Mouse (Mus musculus) monocyte, adult 5-6 weeks (primary cell): ENCODE measurements around the gene Lcn12. TPM values are rescaled to one million over a fixed set of nuclear protein-coding genes. Genes with fewer than 3 reads are reported as not detected.
A peak's percentile ranks its signal among the peaks of the same experiment; 100 is the strongest.

Experiments
- ATAC-seq: fragments of 153-309, 156-312 bp; replicated peaks from 2 replicates; pipeline ENCODE4 v1.8.0; 2017; ENCODE audit warnings: mild to moderate bottlenecking; ENCODE audit not compliant: low TSS enrichment, insufficient number of reproducible peaks, severe bottlenecking, poor library complexity, low FRiP score
- total RNA-seq: library from RNA; stranded (forward); fragments of 200-1000, 200-491, 200-594 nt; gene quantifications from 3 replicates; pipeline ENCODE4 v1.2.3, GENCODE M21; 2017

Gene Lcn12
- total RNA-seq, 1 experiment from 2014 or later: not detected

GRCm38 (mm10) chr2:25465816-25466635, 27.7 kb downstream of the Lcn12 start:
- 0 out of 2 replicates have a peak, but pooled peaks have one; percentile 28 for ATAC-seq

GRCm38 (mm10) chr2:25465256-25465655, 28.5 kb downstream of the Lcn12 start:
- no peak for ATAC-seq

GRCm38 (mm10) chr2:25463630-25464029, 30.1 kb downstream of the Lcn12 start:
- no peak for ATAC-seq

- ATAC-seq: no peak
Observed at GRCm38 (mm10) chr2:25461407-25461806, 32.3 kb downstream of the Lcn12 start.

GRCm38 (mm10) chr2:25460551-25461309, 33.0 kb downstream of the Lcn12 start, which contains the start of gene Paxx:
Paxx (minus strand) TSS chr2:25461094.
- ATAC-seq: peak; percentile 92

- no peak for ATAC-seq
Observed at GRCm38 (mm10) chr2:25460135-25460534, 33.6 kb downstream of the Lcn12 start.

GRCm38 (mm10) chr2:25458911-25459310, 34.8 kb downstream of the Lcn12 start:
- no peak for ATAC-seq

- ATAC-seq: no peak
Observed at GRCm38 (mm10) chr2:25457022-25457896, 36.5 kb downstream of the Lcn12 start.

GRCm38 (mm10) chr2:25456205-25456953, 37.3 kb downstream of the Lcn12 start, which contains the start of gene Clic3:
Clic3 (plus strand) TSS chr2:25456838.
- ATAC-seq: no peak

- ATAC-seq: no peak
Observed at GRCm38 (mm10) chr2:25452951-25453350, 40.8 kb downstream of the Lcn12 start.

GRCm38 (mm10) chr2:25450853-25451647, 42.7 kb downstream of the Lcn12 start:
- no peak for ATAC-seq

GRCm38 (mm10) chr2:25442682-25443081, 51.0 kb downstream of the Lcn12 start:
- ATAC-seq: no peak

- ATAC-seq: no peak
Observed at GRCm38 (mm10) chr2:25441067-25441466, 52.6 kb downstream of the Lcn12 start.

Other genes with a start within 250 kb of the Lcn12 start
- gene AL732309.1, start 247.0 kb downstream of the Lcn12 start, total RNA-seq: 4.5 to 4.9 TPM in 2 of 3 replicates, not detected in the other
- 12.2 to 16.8 TPM (median 15.6 TPM) in 3 replicates for gene Tmem203, start 238.5 kb downstream of the Lcn12 start, total RNA-seq
- gene Tprn, start 231.3 kb downstream of the Lcn12 start, total RNA-seq: 7.1 to 9.2 TPM (median 8.4 TPM) in 3 replicates
- gene Ssna1, start 221.5 kb downstream of the Lcn12 start, total RNA-seq: 31.8 to 50.4 TPM (median 32.4 TPM) in 3 replicates
- 42.6 to 64.9 TPM (median 43.8 TPM) in 3 replicates for gene Anapc2, start 221.4 kb downstream of the Lcn12 start, total RNA-seq
- not detected in 3 replicates for gene Tmem210, start 205.8 kb downstream of the Lcn12 start, total RNA-seq
- not detected in 3 replicates for gene Lrrc26, start 204.0 kb downstream of the Lcn12 start, total RNA-seq
- gene Grin1, start 174.7 kb downstream of the Lcn12 start, total RNA-seq: 0.49 TPM in 1 of 3 replicates, not detected in the others
- gene Man1b1, start 161.6 kb downstream of the Lcn12 start, total RNA-seq: 31.6 to 66.4 TPM (median 33.3 TPM) in 3 replicates
- gene Dpp7, start 137.6 kb downstream of the Lcn12 start, total RNA-seq: 24.8 to 101 TPM (median 57.4 TPM) in 3 replicates
- gene Uap1l1, start 128.2 kb downstream of the Lcn12 start, total RNA-seq: 6.6 to 19.5 TPM (median 12.9 TPM) in 3 replicates
- 4.3 TPM in 1 of 3 replicates, not detected in the others for gene Sapcd2, start 121.6 kb downstream of the Lcn12 start, total RNA-seq
- gene Entpd2, start 98.0 kb downstream of the Lcn12 start, total RNA-seq: not detected in 3 replicates
- not detected in 3 replicates for gene Npdc1, start 94.6 kb downstream of the Lcn12 start, total RNA-seq
- gene Fut7, start 70.6 kb downstream of the Lcn12 start, total RNA-seq: 8.9 to 13.9 TPM (median 11.0 TPM) in 3 replicates
- 16.8 to 46.8 TPM (median 17.5 TPM) in 3 replicates for gene Abca2, start 65.2 kb downstream of the Lcn12 start, total RNA-seq
- gene Clic3, start 37.1 kb downstream of the Lcn12 start, total RNA-seq: not detected in 3 replicates
- gene Paxx, start 32.8 kb downstream of the Lcn12 start, total RNA-seq: 21.4 to 39.6 TPM (median 32.9 TPM) in 3 replicates
- gene Ptgds, start 23.9 kb downstream of the Lcn12 start, total RNA-seq: not detected in 3 replicates
- 33.3 to 58.1 TPM (median 38.6 TPM) in 3 replicates for gene Fbxw5, start 6.8 kb upstream of the Lcn12 start, total RNA-seq
- not detected in 3 replicates for gene C8g, start 7.8 kb upstream of the Lcn12 start, total RNA-seq
- gene Traf2, start 53.0 kb upstream of the Lcn12 start, total RNA-seq: 16.6 to 29.4 TPM (median 18.0 TPM) in 3 replicates
- 80.0 to 121 TPM (median 114 TPM) in 3 replicates for gene Edf1, start 63.9 kb upstream of the Lcn12 start, total RNA-seq
- 2.8 to 6.2 TPM in 2 of 3 replicates, not detected in the other for gene Mamdc4, start 80.9 kb upstream of the Lcn12 start, total RNA-seq
- 0.67 to 1.9 TPM (median 1.1 TPM) in 3 replicates for gene Phpt1, start 81.3 kb upstream of the Lcn12 start, total RNA-seq
- 0.10 TPM in 1 of 3 replicates, not detected in the others for gene Ajm1, start 87.8 kb upstream of the Lcn12 start, total RNA-seq
- 42.7 to 71.6 TPM (median 51.7 TPM) in 3 replicates for gene Rabl6, start 114.6 kb upstream of the Lcn12 start, total RNA-seq
- not detected in 3 replicates for gene Ccdc183, start 123.8 kb upstream of the Lcn12 start, total RNA-seq
- gene Tmem141, start 128.1 kb upstream of the Lcn12 start, total RNA-seq: 12.4 to 19.4 TPM (median 14.3 TPM) in 3 replicates
- not detected in 3 replicates for gene Fcna, start 134.1 kb upstream of the Lcn12 start, total RNA-seq
- not detected in 3 replicates for gene Lcn8, start 159.2 kb upstream of the Lcn12 start, total RNA-seq
- gene Lcn5, start 164.0 kb upstream of the Lcn12 start, total RNA-seq: not detected in 3 replicates
- gene Lcn6, start 182.9 kb upstream of the Lcn12 start, total RNA-seq: not detected in 3 replicates
- gene Lcn10, start 188.8 kb upstream of the Lcn12 start, total RNA-seq: not detected in 3 replicates
- gene Obp2a, start 206.1 kb upstream of the Lcn12 start, total RNA-seq: not detected in 3 replicates
- gene Bmyc, start 212.8 kb upstream of the Lcn12 start, total RNA-seq: 1.5 to 4.4 TPM (median 3.9 TPM) in 3 replicates
- gene Obp2b, start 243.1 kb upstream of the Lcn12 start, total RNA-seq: not detected in 3 replicates